Mouse (Mus musculus) cerebellum, postnatal 36 days (tissue): ENCODE data around the gene Gli2.

ENCODE experiments used
- DNase-seq, 2 experiments: peaks; one replicate each; pipeline ENCODE4 v3.0.0; 2021 to 2022; ENCODE audit warnings: mixed read lengths in 2 of 2

Gene Gli2

GRCm38 (mm10) chr1:119051192-119051937 is 2.1 kb downstream of the Gli2 start:
- DNase-seq = no peak

- DNase-seq = no peak
Measured at GRCm38 (mm10) chr1:119049812-119050615, 3.4 kb downstream of the Gli2 start.

- no peak for DNase-seq
Measured at GRCm38 (mm10) chr1:119048988-119049387, 4.4 kb downstream of the Gli2 start.

GRCm38 (mm10) chr1:119048547-119048946 is 4.9 kb downstream of the Gli2 start:
- DNase-seq = no peak

GRCm38 (mm10) chr1:119047462-119048371 is 5.7 kb downstream of the Gli2 start:
- peak in 1 of 2 experiments; percentile 18 for DNase-seq

GRCm38 (mm10) chr1:119038436-119038835 is 15.0 kb downstream of the Gli2 start:
- DNase-seq = no peak

- no peak for DNase-seq
Measured at GRCm38 (mm10) chr1:119035931-119036330, 17.5 kb downstream of the Gli2 start.

- no peak for DNase-seq
Measured at GRCm38 (mm10) chr1:119035301-119035700, 18.1 kb downstream of the Gli2 start.

GRCm38 (mm10) chr1:119034163-119034705 is 19.2 kb downstream of the Gli2 start:
- no peak for DNase-seq

- no peak for DNase-seq
Measured at GRCm38 (mm10) chr1:119033450-119034162, 19.8 kb downstream of the Gli2 start.

GRCm38 (mm10) chr1:119031185-119031584 is 22.2 kb downstream of the Gli2 start:
- no peak for DNase-seq

- DNase-seq = no peak
Measured at GRCm38 (mm10) chr1:119025647-119026358, 27.6 kb downstream of the Gli2 start.

GRCm38 (mm10) chr1:119022311-119022710 is 31.1 kb downstream of the Gli2 start:
- DNase-seq = no peak

GRCm38 (mm10) chr1:119020092-119020491 is 33.3 kb downstream of the Gli2 start:
- no peak for DNase-seq

- DNase-seq = no peak
Measured at GRCm38 (mm10) chr1:119019056-119019455, 34.4 kb downstream of the Gli2 start.

- DNase-seq = no peak
Measured at GRCm38 (mm10) chr1:119016866-119017265, 36.6 kb downstream of the Gli2 start.

GRCm38 (mm10) chr1:119015108-119015507 is 38.3 kb downstream of the Gli2 start:
- DNase-seq = peak; percentile 46 to 59

- DNase-seq = no peak
Measured at GRCm38 (mm10) chr1:119008949-119009348, 44.5 kb downstream of the Gli2 start.

- DNase-seq = no peak
Measured at GRCm38 (mm10) chr1:119003852-119004398, 49.5 kb downstream of the Gli2 start.

GRCm38 (mm10) chr1:119001454-119002034 is 51.9 kb downstream of the Gli2 start:
- DNase-seq = peak; percentile 75 to 76
